Mouse (Mus musculus) midbrain, embryonic 13.5 days (tissue): ENCODE results near the gene Sec22c. TPM values are rescaled to one million over a fixed set of nuclear protein-coding genes. Genes with fewer than 3 reads are reported as not detected.

ENCODE experiments used
- ATAC-seq: fragments of 200-750 bp; cut with Nextera tagmentation; 2 replicates; pipeline ENCODE4 v1.8.0; 2017; ENCODE audit warnings: mild to moderate bottlenecking, moderate TSS enrichment, moderate library complexity
- H3K27ac ChIP-seq: fragments of 300-500 bp; sonication (generic); 2 replicates; pipeline ENCODE4 v1.5.1; 2015; ENCODE audit warnings: inconsistent platforms, mild to moderate bottlenecking, moderate library complexity
- H3K27me3 ChIP-seq: fragments of 300-500 bp; sonication (generic); 2 replicates; pipeline ENCODE4 v1.6.1; 2015; ENCODE audit warnings: mild to moderate bottlenecking, inconsistent platforms
- H3K36me3 ChIP-seq: fragments of 300-500 bp; sonication (generic); 2 replicates; pipeline ENCODE4 v1.6.1; 2015; ENCODE audit warnings: mild to moderate bottlenecking, inconsistent platforms
- H3K4me1 ChIP-seq: fragments of 300-500 bp; sonication (generic); replicated peaks from 2 replicates; pipeline ENCODE4 v1.6.1; 2015; ENCODE audit warnings: inconsistent platforms
- H3K4me2 ChIP-seq: fragments of 300-500 bp; sonication (generic); replicated peaks from 2 replicates; pipeline ENCODE4 v1.6.1; 2015; ENCODE audit warnings: moderate library complexity, mild to moderate bottlenecking, inconsistent platforms
- H3K4me3 ChIP-seq: fragments of 300-500 bp; sonication (generic); replicated peaks from 2 replicates; pipeline ENCODE4 v1.5.1; 2015; ENCODE audit warnings: mild to moderate bottlenecking, inconsistent platforms
- H3K9ac ChIP-seq: fragments of 300-500 bp; sonication (generic); replicated peaks from 2 replicates; pipeline ENCODE4 v1.6.1; 2015; ENCODE audit warnings: mild to moderate bottlenecking, inconsistent platforms
- H3K9me3 ChIP-seq: fragments of 300-500 bp; sonication (generic); 2 replicates; pipeline ENCODE4 v1.6.1; 2016; ENCODE audit warnings: mild to moderate bottlenecking, inconsistent platforms
- WGBS: fragments of 180-500 bp; shearing (Covaris S2); methylation state at CpG from one replicate; pipeline ENCODE4 v1.1.7; 2015; 5-methylcytosine and 5-hydroxymethylcytosine counted together
- polyA plus RNA-seq: library from polyadenylated mRNA; unstranded; fragments of >200 nt; fragmentation: Nextera tagmentation; extraction: Ambion mirVana; gene quantifications from 2 replicates; pipeline ENCODE4 v1.2.1, GENCODE M21; 2015

Gene Sec22c
- polyA plus RNA-seq, 1 experiment from 2014 or later, result 31.1 TPM

GRCm38 (mm10) chr9:121641235-121641915, 63.9 kb downstream of the Sec22c start:
- peak overlapping the region; percentile 32; the same call in 1 of the 2 replicates for H3K9ac ChIP-seq
- peak overlapping the region; percentile 87 for H3K4me2 ChIP-seq
- H3K4me3 ChIP-seq, result peak overlapping the region; percentile 52
- H3K4me1 ChIP-seq, result peaks cover 20% of the 10 kb centered on the region
- no peak; the same call in 1 of the 2 replicates for ATAC-seq
- no peaks in the 10 kb centered on the region for H3K9me3 ChIP-seq
- H3K36me3 ChIP-seq, result no peaks in the 10 kb centered on the region
- peaks cover 76% of the 10 kb centered on the region for H3K27me3 ChIP-seq
- WGBS, result 12% methylated on average over 27 of the region's 27 CpGs
- no peak overlapping the region for H3K27ac ChIP-seq

- Histone ChIP-seq H3K9ac (no peak overlapping the region), H3K9me3 (no peaks in the 10 kb centered on the region), H3K27ac (no peak overlapping the region), H3K4me2 (no peak overlapping the region), H3K36me3 (no peaks in the 10 kb centered on the region), H3K27me3 (peaks cover 70% of the 10 kb centered on the region), H3K4me1 (peaks cover 20% of the 10 kb centered on the region), H3K4me3 (no peak overlapping the region)
- no peak for ATAC-seq
- WGBS, result 49% methylated on average over 16 of the region's 16 CpGs
Measured at GRCm38 (mm10) chr9:121639790-121640189, 65.5 kb downstream of the Sec22c start.

- Histone ChIP-seq H3K4me2 (no peak overlapping the region), H3K9me3 (no peaks in the 10 kb centered on the region), H3K36me3 (no peaks in the 10 kb centered on the region), H3K4me3 (no peak overlapping the region), H3K27ac (no peak overlapping the region), H3K9ac (no peak overlapping the region), H3K27me3 (peaks cover 33% of the 10 kb centered on the region), H3K4me1 (no peaks in the 10 kb centered on the region)
- ATAC-seq, result no peak
- 67% methylated on average over 7 of the region's 7 CpGs for WGBS
Measured at GRCm38 (mm10) chr9:121635835-121636576, 69.3 kb downstream of the Sec22c start.

GRCm38 (mm10) chr9:121633306-121633705, 72.0 kb downstream of the Sec22c start:
- Histone ChIP-seq H3K4me3 (no peak overlapping the region), H3K4me2 (no peak overlapping the region), H3K27ac (no peak overlapping the region), H3K9me3 (no peaks in the 10 kb centered on the region), H3K4me1 (no peaks in the 10 kb centered on the region), H3K27me3 (0 out of 2 replicates have a peak, but pooled peaks cover 8% of the 10 kb centered on the region), H3K36me3 (no peaks in the 10 kb centered on the region), H3K9ac (no peak overlapping the region)
- no peak for ATAC-seq
- 90% methylated on average over 6 of the region's 6 CpGs for WGBS

- H3K4me1 ChIP-seq, result no peaks in the 10 kb centered on the region
- no peak for ATAC-seq
- 89% methylated on average over 10 of the region's 10 CpGs for WGBS
- no peak overlapping the region for H3K27ac ChIP-seq
- H3K36me3 ChIP-seq, result no peaks in the 10 kb centered on the region
- H3K4me2 ChIP-seq, result no peak overlapping the region
- H3K4me3 ChIP-seq, result no peak overlapping the region
- 0 out of 2 replicates have a peak, but pooled peaks cover 6% of the 10 kb centered on the region for H3K27me3 ChIP-seq
- H3K9me3 ChIP-seq, result no peaks in the 10 kb centered on the region
- H3K9ac ChIP-seq, result no peak overlapping the region
Measured at GRCm38 (mm10) chr9:121632891-121633290, 72.4 kb downstream of the Sec22c start.

GRCm38 (mm10) chr9:121631946-121632345, 73.3 kb downstream of the Sec22c start:
- no peaks in the 10 kb centered on the region for H3K4me1 ChIP-seq
- H3K36me3 ChIP-seq, result no peaks in the 10 kb centered on the region
- ATAC-seq, result no peak
- H3K4me3 ChIP-seq, result no peak overlapping the region
- 79% methylated on average over 4 of the region's 4 CpGs for WGBS
- no peak overlapping the region for H3K4me2 ChIP-seq
- no peak overlapping the region for H3K27ac ChIP-seq
- no peaks in the 10 kb centered on the region for H3K9me3 ChIP-seq
- no peak overlapping the region for H3K9ac ChIP-seq
- 0 out of 2 replicates have a peak, but pooled peaks cover 3% of the 10 kb centered on the region for H3K27me3 ChIP-seq

- 93% methylated on average over 1 of the region's 1 CpGs for WGBS
Measured at GRCm38 (mm10) chr9:121630627-121631026, 74.7 kb downstream of the Sec22c start.

More at GRCm38 (mm10) chr9:121630627-121631026, 74.7 kb downstream of the Sec22c start:
- Histone ChIP-seq H3K9ac (no peak overlapping the region), H3K27me3 (no peaks in the 10 kb centered on the region), H3K4me2 (no peak overlapping the region), H3K36me3 (no peaks in the 10 kb centered on the region), H3K9me3 (no peaks in the 10 kb centered on the region), H3K4me3 (no peak overlapping the region), H3K4me1 (no peaks in the 10 kb centered on the region), H3K27ac (no peak overlapping the region)
- no peak for ATAC-seq

Other genes with a start within 250 kb of the Sec22c start
- gene Cck, start 209.8 kb downstream of the Sec22c start, polyA plus RNA-seq, result 12.0 and 24.1 TPM in 2 replicates
- gene Lyzl4, start 63.4 kb downstream of the Sec22c start, polyA plus RNA-seq, result 0.24 TPM in 1 of 2 replicates, not detected in the other
- gene Vipr1, start 62.8 kb downstream of the Sec22c start, polyA plus RNA-seq, result 0.43 and 0.48 TPM in 2 replicates
- 146 TPM in 2 replicates for gene Ss18l2, start 4.8 kb upstream of the Sec22c start, polyA plus RNA-seq
- 69.0 and 71.1 TPM in 2 replicates for gene Nktr, start 13.7 kb upstream of the Sec22c start, polyA plus RNA-seq
- 6.7 and 12.0 TPM in 2 replicates for gene Zfp651, start 53.8 kb upstream of the Sec22c start, polyA plus RNA-seq
- gene Klhl40, start 72.1 kb upstream of the Sec22c start, polyA plus RNA-seq, result 0.43 and 0.69 TPM in 2 replicates
- 0.24 TPM in 1 of 2 replicates, not detected in the other for gene Hhatl, start 87.0 kb upstream of the Sec22c start, polyA plus RNA-seq
- 2.8 and 5.0 TPM in 2 replicates for gene Ccdc13, start 134.0 kb upstream of the Sec22c start, polyA plus RNA-seq
- gene Higd1a, start 152.9 kb upstream of the Sec22c start, polyA plus RNA-seq, result 146 TPM in 2 replicates
- gene Ackr2, start 192.9 kb upstream of the Sec22c start, polyA plus RNA-seq, result 2.1 and 2.2 TPM in 2 replicates
- not detected in 2 replicates for gene Cyp8b1, start 210.8 kb upstream of the Sec22c start, polyA plus RNA-seq
- gene Fam198a, start 245.5 kb upstream of the Sec22c start, polyA plus RNA-seq, result 0.89 and 0.96 TPM in 2 replicates